Mouse (Mus musculus) retina, adult 2 months (tissue): Measurements from ENCODE around the gene Cwf19l1.
"Not testable (repeated sequence)": the region's sequence is repeated elsewhere in the genome, so short reads cannot be mapped to it uniquely, and the experiment has no call there.

ENCODE experiments used
- DNase-seq: peaks from one replicate; pipeline ENCODE4 v3.0.0-alpha.2; 2012; ENCODE audit warnings: low read depth, low spot score

Cwf19l1 gene

GRCm38 (mm10) chr19:44135072-44135959 is at the start of gene Cwf19l1:
TSS of gene Cwf19l1 (minus strand) at chr19:44135876.
- DNase-seq: peak; percentile 89

DNA sequence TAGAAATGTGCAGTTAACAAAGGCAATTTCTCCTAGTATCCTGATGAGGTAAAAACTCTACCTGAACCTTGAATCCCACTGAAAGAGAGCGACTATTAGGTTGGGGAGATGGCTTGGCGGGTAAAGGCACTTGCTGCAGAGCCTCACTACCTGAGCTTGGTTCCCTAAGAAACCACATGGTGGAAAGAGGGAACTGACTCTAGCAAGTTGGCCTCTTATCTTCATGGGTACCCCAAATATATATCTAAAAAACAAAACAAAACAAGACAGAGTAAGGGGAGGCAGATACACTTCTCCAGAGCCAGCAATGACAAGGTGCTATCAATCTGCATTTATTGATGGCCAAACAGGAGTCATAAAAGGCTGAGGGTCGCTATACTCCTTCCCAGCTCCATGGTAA is 48.3 kb upstream of the Cwf19l1 start:
- DNase-seq: no peak

GRCm38 (mm10) chr19:44180502-44180901 is 44.8 kb upstream of the Cwf19l1 start:
- DNase-seq: no peak

- no peak for DNase-seq
Measured at GRCm38 (mm10) chr19:44176741-44177140, 41.1 kb upstream of the Cwf19l1 start.

DNA sequence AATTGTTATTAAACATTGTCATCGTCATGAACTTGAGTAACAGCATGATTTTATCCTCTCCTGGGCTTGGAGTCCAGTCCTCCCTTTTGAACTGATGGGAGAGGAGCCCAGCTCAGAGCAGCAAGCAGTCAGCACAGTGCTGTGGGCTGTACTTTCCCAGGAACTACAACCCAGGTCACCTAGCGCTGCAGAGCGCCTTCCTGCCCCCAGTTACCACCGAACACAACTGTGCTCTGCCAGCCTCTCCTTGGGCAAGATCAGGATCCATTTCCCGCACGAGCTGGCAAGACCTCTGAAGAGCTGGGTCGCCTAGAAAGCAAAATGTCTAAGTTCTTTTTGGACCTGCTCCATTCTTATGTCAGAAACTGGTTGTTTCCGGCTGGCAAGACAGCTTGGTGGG is 39.2 kb upstream of the Cwf19l1 start:
- no peak for DNase-seq

DNA sequence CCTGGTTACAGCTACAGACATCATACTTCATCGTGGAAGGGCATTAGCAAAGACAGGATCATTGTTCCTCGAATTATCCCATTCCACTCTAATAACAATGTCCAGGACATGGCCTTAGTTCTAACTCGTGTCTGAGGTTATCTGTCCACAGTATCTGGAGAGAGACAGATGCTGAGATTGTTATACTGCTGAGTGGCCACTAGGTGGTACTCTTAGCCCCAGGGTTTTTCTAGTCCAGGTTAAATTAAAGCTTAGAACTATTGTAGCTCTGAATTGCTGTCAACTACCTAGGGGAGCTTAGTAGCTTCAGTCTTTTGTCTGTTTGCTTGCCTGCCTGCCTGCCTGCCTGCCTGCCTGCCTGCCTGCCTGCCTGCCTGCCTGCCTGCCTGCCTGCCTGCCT is 25.8 kb upstream of the Cwf19l1 start:
- DNase-seq: peak; percentile 9

GRCm38 (mm10) chr19:44159386-44159785 is 23.7 kb upstream of the Cwf19l1 start:
- no peak for DNase-seq

DNA sequence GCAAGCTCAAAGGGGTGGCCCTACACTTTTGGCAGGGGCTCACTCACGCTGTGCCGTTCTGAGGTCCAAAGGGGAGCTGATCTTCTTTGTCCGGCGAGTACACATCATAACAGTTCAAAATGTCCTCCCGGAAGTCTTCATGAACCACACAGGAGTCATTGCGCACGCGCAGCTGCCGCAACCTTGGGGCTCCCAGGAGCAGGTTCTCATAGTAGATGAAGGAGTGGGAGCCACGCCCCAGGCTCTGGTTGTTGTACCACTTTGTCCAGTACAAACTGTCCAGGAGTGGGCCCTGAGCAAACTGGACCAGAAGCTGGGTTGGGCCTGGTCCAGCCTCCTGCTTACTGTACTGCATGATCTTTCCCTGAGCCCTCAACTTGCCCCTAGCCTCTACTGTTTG is 21.3 kb upstream of the Cwf19l1 start:
- no peak for DNase-seq

- no peak for DNase-seq
Measured at GRCm38 (mm10) chr19:44153781-44154180, 18.1 kb upstream of the Cwf19l1 start.

DNA sequence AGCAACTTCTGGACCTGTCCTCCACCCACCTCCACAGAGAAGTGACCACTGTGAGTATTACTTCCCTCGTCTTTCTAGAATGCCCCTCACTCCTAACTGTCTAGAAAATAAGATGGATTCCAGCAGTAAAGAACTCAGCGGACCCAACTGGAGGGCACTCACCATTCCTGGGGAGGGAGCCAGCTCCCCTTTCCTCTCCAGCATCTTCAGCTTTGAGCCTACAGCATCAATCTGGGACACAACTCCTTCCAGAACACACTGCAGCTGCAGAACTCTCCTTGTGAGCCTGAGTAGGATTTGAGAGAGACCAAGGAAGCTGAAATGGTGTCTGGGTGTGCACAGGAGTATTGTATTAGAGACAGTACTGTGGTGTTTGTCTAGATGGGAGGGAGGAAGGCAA is 13.3 kb upstream of the Cwf19l1 start:
- no peak for DNase-seq

DNA sequence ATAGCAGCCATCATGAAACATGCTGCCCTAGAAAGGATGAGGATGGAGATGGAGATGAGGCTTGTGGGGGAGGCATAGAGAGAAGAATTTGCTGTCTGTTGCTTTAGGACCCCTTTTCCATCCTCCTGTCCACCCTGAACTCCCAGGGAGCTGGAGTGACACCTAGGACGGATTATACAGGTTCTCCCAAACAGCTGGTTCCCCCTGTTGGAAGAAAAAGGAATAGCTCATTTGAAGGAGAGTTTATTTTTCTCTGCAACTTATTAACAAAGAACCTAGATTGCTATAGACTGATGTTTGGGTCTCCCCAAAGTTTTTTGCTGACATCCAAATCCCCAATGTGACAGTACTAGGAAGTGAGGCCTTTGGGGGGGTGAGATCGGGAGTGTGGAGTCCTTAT is 12.7 kb upstream of the Cwf19l1 start:
- DNase-seq: no peak

DNA sequence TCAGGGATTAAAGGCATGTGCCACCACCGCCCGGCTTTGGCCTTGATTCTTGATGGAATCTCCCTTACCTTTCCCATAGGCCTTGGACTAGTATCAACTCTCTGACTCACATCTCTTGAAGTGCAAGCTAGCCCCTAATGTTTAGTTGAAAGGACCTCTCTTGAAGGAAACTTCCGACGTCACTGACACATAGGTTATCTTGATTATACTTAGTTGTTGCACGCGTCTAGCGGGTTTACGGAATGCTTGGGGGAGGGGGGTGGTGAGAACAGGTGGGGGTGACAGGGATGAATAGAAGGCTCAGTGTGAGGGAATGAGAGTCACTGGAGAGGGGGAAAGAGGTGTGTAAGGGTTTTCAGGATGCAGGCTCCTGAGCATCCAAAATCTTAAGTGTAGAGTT is 11.3 kb upstream of the Cwf19l1 start:
- DNase-seq: no peak

DNA sequence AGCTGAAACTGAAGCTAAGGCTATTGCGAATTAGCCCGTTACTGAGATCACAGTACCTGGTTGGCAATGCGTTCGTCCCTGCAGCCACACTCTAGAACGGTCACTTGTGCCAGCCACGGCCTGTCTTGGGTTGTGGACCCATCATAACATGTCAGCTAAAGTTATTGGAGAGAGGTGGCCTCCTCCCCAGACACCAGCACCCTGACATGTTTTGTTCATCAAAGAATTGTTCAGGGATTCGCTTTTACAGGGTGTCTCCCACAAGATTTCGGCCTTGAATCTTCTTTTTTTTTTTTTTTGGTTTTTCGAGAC is 10.8 kb upstream of the Cwf19l1 start:
- DNase-seq: no peak

DNA sequence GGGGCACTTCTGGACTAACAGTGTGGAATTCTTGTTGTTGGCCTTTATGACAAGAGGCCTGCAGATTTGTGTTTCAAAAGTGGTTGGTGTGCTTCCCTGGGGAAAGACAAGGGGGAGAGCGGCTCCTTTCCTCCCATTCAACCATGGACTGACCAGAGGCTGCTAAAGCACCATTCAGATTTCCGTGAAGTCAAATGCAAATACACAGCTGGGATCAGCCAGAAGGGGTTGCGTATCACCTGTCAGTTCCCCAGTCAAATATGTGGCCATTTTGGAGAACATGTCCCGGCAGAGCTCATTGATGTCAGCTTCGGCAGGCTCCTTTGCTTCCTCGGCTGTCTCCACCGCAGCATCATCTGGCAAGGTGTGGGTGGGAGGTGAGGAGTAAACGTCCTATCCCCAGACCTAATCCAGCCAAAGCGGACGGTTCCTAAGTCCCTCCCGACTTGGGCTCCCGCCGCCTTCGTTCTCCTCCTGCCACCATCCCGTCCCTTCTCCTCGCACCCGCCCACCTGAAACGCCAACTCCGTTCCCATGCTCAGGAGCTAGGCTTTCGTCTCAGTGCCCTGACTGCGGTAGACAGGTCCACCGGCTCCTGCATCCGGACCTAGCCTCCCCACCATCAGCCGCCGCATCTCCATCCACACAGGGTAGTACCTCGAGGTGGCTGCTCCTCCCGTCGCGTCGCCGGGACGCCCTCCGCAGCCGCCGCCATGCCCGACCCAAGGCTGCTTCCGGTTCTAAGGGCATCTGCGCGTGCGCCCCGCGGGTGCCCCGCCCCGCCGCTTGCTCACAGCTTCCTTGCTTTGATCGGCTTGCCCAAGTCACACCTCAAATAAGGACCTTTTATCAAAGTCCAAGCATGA is 10.3 kb upstream of the Cwf19l1 start, which contains the start of gene Bloc1s2:
Gene Bloc1s2, minus strand, starts transcription at position 745 of the 866 bp plus-strand sequence.
- peak; percentile 68 for DNase-seq

- no peak for DNase-seq
Measured at GRCm38 (mm10) chr19:44144366-44144765, 8.7 kb upstream of the Cwf19l1 start.

GRCm38 (mm10) chr19:44135960-44136485 is 347 bp upstream of the Cwf19l1 start:
- no peak for DNase-seq

DNA sequence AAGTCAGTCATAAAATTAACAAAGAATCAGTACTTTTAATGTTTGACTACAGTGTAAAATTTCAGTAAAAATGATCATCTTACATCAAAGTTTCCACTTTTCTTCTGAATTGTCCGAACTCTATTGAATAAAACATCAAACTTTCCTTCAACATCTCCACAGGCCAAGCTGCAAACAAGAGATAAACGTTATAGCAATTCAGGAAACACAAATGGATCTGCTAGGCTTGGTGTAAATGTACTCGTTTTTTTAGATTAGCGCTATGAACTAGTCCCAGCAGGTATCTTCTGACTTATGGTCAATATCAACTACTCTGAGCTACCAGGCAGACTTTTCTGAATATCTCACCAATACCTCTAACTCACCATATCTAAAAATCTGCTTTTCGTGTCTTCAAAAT is 2.8 kb downstream of the Cwf19l1 start:
- DNase-seq: no peak

DNA sequence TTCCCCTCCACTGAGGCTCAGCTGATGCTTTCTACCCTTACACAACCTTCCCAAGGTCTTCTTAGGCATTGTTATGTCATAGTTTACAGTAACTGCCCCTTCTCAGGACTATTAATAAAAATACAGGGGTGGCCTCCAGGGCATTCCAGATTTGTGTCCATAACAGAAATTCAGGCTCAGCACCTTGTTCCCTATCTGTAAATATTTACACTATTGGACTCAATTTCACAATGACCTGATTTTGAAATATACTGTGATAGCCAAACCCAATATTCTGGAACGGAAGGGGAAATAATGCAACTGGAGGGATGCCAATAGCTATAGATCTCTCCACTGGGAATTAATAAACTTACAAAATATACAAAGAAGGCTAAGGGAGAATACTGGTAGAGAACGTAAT is 7.1 kb downstream of the Cwf19l1 start:
- no peak for DNase-seq

DNA sequence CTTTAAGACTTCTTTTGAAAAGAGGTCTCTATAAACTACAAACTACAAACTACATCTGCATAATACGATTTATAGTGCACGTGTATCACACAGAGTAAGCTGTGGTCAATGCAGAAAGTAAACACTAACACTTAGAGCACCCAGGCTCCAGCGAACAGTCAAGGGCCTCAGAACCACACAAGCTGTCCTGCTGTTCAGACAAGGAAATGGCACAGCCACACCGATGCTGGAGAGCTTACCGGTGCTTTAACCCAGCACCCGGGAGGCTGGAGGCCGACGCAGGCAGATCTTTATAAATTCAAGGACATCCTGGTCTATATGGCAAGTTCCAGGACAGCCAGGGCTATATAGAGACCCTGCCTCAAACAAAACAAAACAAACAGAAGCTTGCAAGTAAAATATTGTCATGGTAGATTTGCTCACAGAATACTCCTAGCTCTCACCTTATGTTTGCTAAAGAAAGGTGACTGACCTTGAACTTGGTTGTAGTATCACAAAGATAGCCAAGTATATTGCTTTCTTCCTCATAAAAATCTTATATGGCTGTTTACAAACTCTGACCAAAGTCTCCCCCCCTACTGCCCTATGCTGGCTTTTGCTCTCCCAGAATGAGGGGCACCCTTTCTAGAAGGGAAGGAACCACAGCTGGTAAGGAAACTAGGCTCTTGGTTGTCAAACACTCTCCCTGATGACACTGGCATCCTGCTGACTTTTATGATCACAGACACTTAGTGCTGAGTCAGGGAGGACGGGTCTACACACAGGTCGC is 7.8 kb downstream of the Cwf19l1 start:
- no peak for DNase-seq

- no peak for DNase-seq
Measured at GRCm38 (mm10) chr19:44121137-44121536, 14.5 kb downstream of the Cwf19l1 start.

- DNase-seq: not testable (repeated sequence)
Measured at GRCm38 (mm10) chr19:44120686-44121085, 15.0 kb downstream of the Cwf19l1 start.

DNA sequence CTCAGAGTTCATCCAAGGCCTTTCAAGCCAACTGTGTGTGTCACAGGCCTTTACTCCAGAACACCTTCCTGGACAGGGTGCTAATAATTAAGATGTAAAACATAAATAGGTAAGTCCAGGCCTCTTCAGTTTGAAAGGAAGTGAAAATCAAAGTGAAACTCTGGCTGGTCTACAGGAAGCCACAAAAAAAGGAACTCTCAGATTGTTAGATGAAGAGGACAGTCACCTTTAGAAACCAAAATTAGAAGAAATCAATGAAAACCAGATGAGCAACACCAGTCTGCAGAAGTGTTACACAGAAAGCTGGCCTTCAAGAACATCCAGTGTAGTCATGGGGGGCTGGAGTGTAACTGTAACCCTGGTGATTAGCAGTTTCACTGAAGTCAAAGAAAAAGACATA is 17.9 kb downstream of the Cwf19l1 start:
- no peak for DNase-seq
